Mouse (Mus musculus) limb, embryonic 11.5 days (tissue): ENCODE measurements at regions not wholly inside any gene's neighbourhood (a gene's known extent, or its start where the extent isn't known, plus 50 kb on each side); places are given as distances from the start of the nearest gene placed in this dataset.

ENCODE experiments used
- ATAC-seq: fragments of 200-750 bp; cut with Nextera tagmentation; 2 replicates; pipeline ENCODE4 v1.8.0; 2017; ENCODE audit warnings: low read depth; ENCODE audit not compliant: insufficient number of reproducible peaks, low FRiP score, low TSS enrichment
- DNase-seq: peaks from one replicate; pipeline ENCODE4 v3.0.0-alpha.2; 2015; ENCODE audit warnings: low spot score
- H3K27ac ChIP-seq: fragments of 300-500 bp; sonication (generic); replicated peaks from 2 replicates; pipeline ENCODE4 v1.5.1; 2014; ENCODE audit warnings: low read depth, mild to moderate bottlenecking, low read length
- H3K27me3 ChIP-seq: fragments of 300-500 bp; sonication (generic); 2 replicates; pipeline ENCODE4 v1.6.1; 2014; ENCODE audit warnings: mild to moderate bottlenecking, low read length, mixed read lengths; ENCODE audit not compliant: control insufficient read depth, insufficient read depth
- H3K36me3 ChIP-seq: fragments of 300-500 bp; sonication (generic); 2 replicates; pipeline ENCODE4 v1.6.1; 2014; ENCODE audit warnings: mild to moderate bottlenecking, low read length, moderate library complexity, mixed read lengths; ENCODE audit not compliant: control insufficient read depth, insufficient read depth
- H3K4me1 ChIP-seq: fragments of 300-500 bp; sonication (generic); 2 replicates; pipeline ENCODE4 v1.6.1; 2014; ENCODE audit warnings: low read length, mixed read lengths; ENCODE audit not compliant: control insufficient read depth, insufficient read depth
- H3K4me2 ChIP-seq: fragments of 300-500 bp; sonication (generic); 2 replicates; pipeline ENCODE4 v1.6.1; 2014; ENCODE audit warnings: low read depth, mild to moderate bottlenecking, moderate library complexity; ENCODE audit not compliant: severe bottlenecking
- H3K4me3 ChIP-seq: fragments of 300-500 bp; sonication (generic); 2 replicates; pipeline ENCODE4 v1.5.1; 2014; ENCODE audit warnings: low read depth, low read length
- H3K9ac ChIP-seq: fragments of 300-500 bp; sonication (generic); 2 replicates; pipeline ENCODE4 v1.6.1; 2014; ENCODE audit warnings: mild to moderate bottlenecking, low read length
- H3K9me3 ChIP-seq: fragments of 300-500 bp; sonication (generic); 2 replicates; pipeline ENCODE4 v1.6.1; 2016; ENCODE audit warnings: low read length; ENCODE audit not compliant: control insufficient read depth
- WGBS: fragments of 180-500 bp; shearing (Covaris S2); extraction: QIAGEN DNeasy Blood & Tissue Kit; methylation state at CpG from one replicate; pipeline ENCODE4 v1.1.7; 2014; 5-methylcytosine and 5-hydroxymethylcytosine counted together

- Histone ChIP-seq H3K27ac (no peak overlapping the region), H3K9ac (no peak overlapping the region), H3K4me2 (no peak overlapping the region), H3K4me3 (no peak overlapping the region), H3K27me3 (no peaks in the 10 kb centered on the region), H3K36me3 (no peaks in the 10 kb centered on the region), H3K4me1 (0 out of 2 replicates have a peak, but pooled peaks cover 3% of the 10 kb centered on the region), H3K9me3 (no peaks in the 10 kb centered on the region)
- DNase-seq = no peak
- WGBS = 43% methylated on average over 4 of the region's 4 CpGs
- no peak for ATAC-seq
Observed at GRCm38 (mm10) chr11:86871782-86872181, 64.2 kb upstream of the Dhx40 start.

DNA sequence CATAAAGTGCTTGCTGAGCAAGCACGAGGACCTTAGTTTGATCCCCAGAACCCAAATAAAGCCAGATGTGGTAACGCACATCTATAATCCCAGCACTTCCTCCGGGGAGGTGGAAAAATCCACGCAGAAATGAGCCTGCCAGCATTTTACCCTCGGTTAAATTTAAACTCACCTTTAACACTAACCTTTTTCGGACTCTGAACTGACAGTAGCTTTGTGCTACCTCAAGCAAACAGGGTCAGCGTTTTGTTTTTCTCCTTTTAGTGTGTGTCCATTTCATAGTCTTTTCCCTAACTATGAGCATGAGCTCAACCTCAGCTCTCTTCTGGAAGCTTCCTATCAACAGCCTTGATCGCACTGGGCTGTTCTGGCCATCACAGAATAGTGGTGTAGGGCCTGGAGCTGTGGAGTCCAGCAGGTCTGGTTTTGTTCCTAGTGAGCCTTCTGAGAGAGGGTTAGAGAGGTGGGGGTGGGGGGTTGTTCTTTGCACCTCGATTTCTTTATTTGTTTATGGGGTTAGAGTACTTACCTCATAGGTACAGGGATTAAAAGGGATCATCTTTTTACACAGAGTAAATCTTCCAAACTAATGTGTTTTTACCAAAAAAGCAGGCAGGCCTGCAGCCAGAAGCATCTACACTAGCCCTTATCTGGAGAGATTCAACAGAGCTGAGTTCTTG lies 63.1 kb upstream of the Dhx40 start:
- no peak overlapping the region for H3K27ac ChIP-seq

GRCm38 (mm10) chr11:86866931-86867330 lies 59.4 kb upstream of the Dhx40 start:
- Histone ChIP-seq H3K9me3 (no peaks in the 10 kb centered on the region), H3K36me3 (no peaks in the 10 kb centered on the region), H3K4me3 (no peak overlapping the region), H3K27ac (no peak overlapping the region), H3K4me2 (no peak overlapping the region), H3K27me3 (no peaks in the 10 kb centered on the region), H3K9ac (no peak overlapping the region), H3K4me1 (0 out of 2 replicates have a peak, but pooled peaks cover 3% of the 10 kb centered on the region)
- 78% methylated on average over 10 of the region's 10 CpGs for WGBS
- DNase-seq (no peak), ATAC-seq (no peak)

More for the DNA sequence above, 63.1 kb upstream of the Dhx40 start:
- Histone ChIP-seq H3K9me3 (no peaks in the 10 kb centered on the region), H3K4me3 (no peak overlapping the region), H3K4me1 (0 out of 2 replicates have a peak, but pooled peaks cover 3% of the 10 kb centered on the region), H3K4me2 (no peak overlapping the region), H3K9ac (no peak overlapping the region), H3K27me3 (no peaks in the 10 kb centered on the region), H3K36me3 (no peaks in the 10 kb centered on the region)
- 70% methylated on average over 9 of the region's 9 CpGs for WGBS
- no peak for DNase-seq
- no peak for ATAC-seq

DNA sequence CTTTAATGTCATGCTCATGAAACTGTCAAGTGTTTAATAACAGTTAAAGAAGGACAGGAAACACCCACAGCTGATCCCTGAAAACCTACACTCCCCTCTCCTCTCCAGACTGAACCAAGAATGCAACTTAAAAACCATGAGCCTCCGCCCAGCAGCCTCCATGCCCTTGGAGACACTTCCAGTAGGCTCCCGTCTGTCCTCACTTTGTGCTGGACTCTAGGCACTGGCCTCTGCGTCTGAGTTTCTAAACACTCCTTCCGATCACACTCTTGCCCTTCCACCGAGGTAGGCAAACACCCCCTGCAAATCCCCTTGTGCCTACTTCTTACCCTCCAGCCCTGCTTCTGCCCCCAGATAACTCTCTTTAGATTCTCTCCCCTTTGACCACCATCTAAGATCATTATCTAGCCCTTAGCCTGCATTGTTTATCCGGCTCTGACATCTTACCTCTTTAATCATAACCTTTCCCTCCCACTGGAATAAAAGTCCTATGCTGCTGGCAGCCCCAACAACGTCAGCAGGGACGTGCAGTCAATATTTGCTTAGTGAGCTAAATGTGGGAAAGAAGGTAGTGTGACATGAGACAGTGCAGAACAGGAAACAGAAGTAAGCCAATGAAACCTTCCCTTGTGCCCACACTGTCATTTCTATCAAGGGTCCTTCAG lies 52.5 kb upstream of the Dhx40 start:
- ATAC-seq (no peak), DNase-seq (no peak)
- H3K27me3 ChIP-seq = no peaks in the 10 kb centered on the region
- no peaks in the 10 kb centered on the region for H3K36me3 ChIP-seq
- no peaks in the 10 kb centered on the region for H3K4me1 ChIP-seq
- H3K27ac ChIP-seq = no peak overlapping the region
- no peak overlapping the region for H3K4me2 ChIP-seq
- H3K9ac ChIP-seq = no peak overlapping the region
- H3K4me3 ChIP-seq = no peak overlapping the region
- WGBS = 80% methylated on average over 8 of the region's 8 CpGs
- no peaks in the 10 kb centered on the region for H3K9me3 ChIP-seq

DNA sequence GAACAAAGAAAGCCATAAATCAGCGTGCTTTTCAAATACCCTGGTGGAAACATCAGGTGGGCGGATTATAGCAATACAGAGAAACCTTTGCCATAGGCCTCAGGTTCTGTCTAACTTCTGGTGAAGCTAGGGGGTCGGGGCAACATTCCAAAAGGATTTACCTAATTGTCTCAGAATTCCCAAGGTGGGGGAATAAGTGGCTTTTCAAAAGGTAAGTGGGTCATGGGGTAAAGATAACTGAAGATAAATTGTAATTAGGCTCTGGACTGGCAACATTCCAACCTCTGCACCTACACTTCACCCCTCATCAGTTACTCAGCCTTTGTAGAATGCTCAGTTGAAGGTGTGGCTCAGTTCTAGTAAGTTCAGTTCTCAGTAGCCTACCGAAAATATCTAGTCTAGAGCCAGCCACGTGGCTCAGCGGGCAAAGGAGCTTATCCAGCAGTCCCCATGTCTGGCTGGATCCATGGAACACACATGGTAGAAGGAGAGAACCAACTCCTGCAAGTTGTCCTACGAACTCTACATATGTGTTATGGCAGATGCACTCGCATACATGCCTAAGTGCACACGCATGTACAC lies 51.8 kb upstream of the Dhx40 start:
- Histone ChIP-seq H3K4me1 (no peaks in the 10 kb centered on the region), H3K4me2 (no peak overlapping the region), H3K27ac (no peak overlapping the region), H3K27me3 (no peaks in the 10 kb centered on the region), H3K4me3 (no peak overlapping the region), H3K9me3 (no peaks in the 10 kb centered on the region), H3K9ac (no peak overlapping the region), H3K36me3 (no peaks in the 10 kb centered on the region)
- DNase-seq (no peak), ATAC-seq (no peak)
- 87% methylated on average over 9 of the region's 9 CpGs for WGBS

GRCm38 (mm10) chr11:86858211-86858610 lies 50.7 kb upstream of the Dhx40 start:
- Histone ChIP-seq H3K4me1 (no peaks in the 10 kb centered on the region), H3K27me3 (no peaks in the 10 kb centered on the region), H3K9me3 (no peaks in the 10 kb centered on the region), H3K36me3 (no peaks in the 10 kb centered on the region), H3K4me2 (no peak overlapping the region), H3K9ac (no peak overlapping the region), H3K27ac (no peak overlapping the region), H3K4me3 (no peak overlapping the region)
- DNase-seq (no peak), ATAC-seq (no peak)
- 93% methylated on average over 3 of the region's 3 CpGs for WGBS
